Mouse (Mus musculus) liver, embryonic 13.5 days (tissue): ENCODE data around the gene Rarb. TPM values are rescaled to one million over a fixed set of nuclear protein-coding genes. Genes with fewer than 3 reads are reported as not detected.
"Not testable (repeated sequence)": the region's sequence is repeated elsewhere in the genome, so short reads cannot be mapped to it uniquely, and the experiment has no call there.

Source experiments
- ATAC-seq: fragments of 200-750 bp; cut with Nextera tagmentation; 2 replicates; pipeline ENCODE4 v1.8.0; 2017; ENCODE audit warnings: low read depth, mild to moderate bottlenecking, moderate number of reproducible peaks, moderate library complexity
- DNase-seq: peaks from one replicate; pipeline ENCODE4 v3.0.0; 2022
- H3K27ac ChIP-seq: fragments of 300-500 bp; sonication (generic); 2 replicates; pipeline ENCODE4 v1.5.1; 2015; ENCODE audit warnings: moderate library complexity, mild to moderate bottlenecking, inconsistent platforms
- H3K27me3 ChIP-seq: fragments of 300-500 bp; sonication (generic); 2 replicates; pipeline ENCODE4 v1.6.1; 2015; ENCODE audit warnings: mild to moderate bottlenecking, inconsistent platforms
- H3K36me3 ChIP-seq: fragments of 300-500 bp; sonication (generic); 2 replicates; pipeline ENCODE4 v1.6.1; 2015; ENCODE audit warnings: mild to moderate bottlenecking, inconsistent platforms
- H3K4me1 ChIP-seq: fragments of 300-500 bp; sonication (generic); replicated peaks from 2 replicates; pipeline ENCODE4 v1.6.1; 2015; ENCODE audit warnings: inconsistent platforms
- H3K4me2 ChIP-seq: fragments of 300-500 bp; sonication (generic); 2 replicates; pipeline ENCODE4 v1.6.1; 2015; ENCODE audit warnings: inconsistent platforms, mild to moderate bottlenecking, moderate library complexity
- H3K4me3 ChIP-seq: fragments of 300-500 bp; sonication (generic); replicated peaks from 2 replicates; pipeline ENCODE4 v1.5.1; 2015; ENCODE audit warnings: mild to moderate bottlenecking, inconsistent platforms
- H3K9ac ChIP-seq: fragments of 300-500 bp; sonication (generic); 2 replicates; pipeline ENCODE4 v1.6.1; 2015; ENCODE audit warnings: mild to moderate bottlenecking, inconsistent platforms
- H3K9me3 ChIP-seq: fragments of 300-500 bp; sonication (generic); replicated peaks from 2 replicates; pipeline ENCODE4 v1.6.1; 2016; ENCODE audit warnings: inconsistent platforms
- WGBS: fragments of 180-500 bp; shearing (Covaris S2); methylation state at CpG from one replicate; pipeline ENCODE4 v1.1.7; 2015; ENCODE audit not compliant: insufficient replicate concordance; 5-methylcytosine and 5-hydroxymethylcytosine counted together
- polyA plus RNA-seq: library from polyadenylated mRNA; unstranded; fragments of >200 nt; fragmentation: Nextera tagmentation; extraction: Ambion mirVana; gene quantifications from 2 replicates; pipeline ENCODE4 v1.2.1, GENCODE M21; 2015

Rarb gene
- polyA plus RNA-seq, 1 experiment from 2014 or later: 2.4 TPM

- H3K36me3 ChIP-seq: no peaks in the 10 kb centered on the region
- H3K4me1 ChIP-seq: no peaks in the 10 kb centered on the region
- no peaks in the 10 kb centered on the region for H3K9me3 ChIP-seq
- H3K4me2 ChIP-seq: no peak overlapping the region
- 49% methylated on average over 1 of the region's 1 CpGs for WGBS
- H3K27me3 ChIP-seq: no peaks in the 10 kb centered on the region
- H3K4me3 ChIP-seq: no peak overlapping the region
- no peak overlapping the region for H3K9ac ChIP-seq
- DNase-seq: no peak
- H3K27ac ChIP-seq: no peak overlapping the region
- ATAC-seq: no peak
Observed at GRCm38 (mm10) chr14:16765891-16766290, 53.1 kb downstream of the Rarb start.

- Histone ChIP-seq H3K9me3 (no peaks in the 10 kb centered on the region), H3K36me3 (no peaks in the 10 kb centered on the region), H3K4me3 (no peak overlapping the region), H3K4me2 (no peak overlapping the region), H3K27me3 (no peaks in the 10 kb centered on the region), H3K4me1 (no peaks in the 10 kb centered on the region), H3K27ac (no peak overlapping the region), H3K9ac (no peak overlapping the region)
- no peak for DNase-seq
- no peak for ATAC-seq
Observed at GRCm38 (mm10) chr14:16762773-16763172, 56.2 kb downstream of the Rarb start.

- Histone ChIP-seq H3K9ac (no peak overlapping the region), H3K9me3 (no peaks in the 10 kb centered on the region), H3K36me3 (no peaks in the 10 kb centered on the region), H3K27ac (no peak overlapping the region), H3K4me1 (no peaks in the 10 kb centered on the region), H3K4me3 (no peak overlapping the region), H3K27me3 (no peaks in the 10 kb centered on the region), H3K4me2 (no peak overlapping the region)
- WGBS: 55% methylated on average over 6 of the region's 6 CpGs
- DNase-seq (no peak), ATAC-seq (no peak)
Observed at GRCm38 (mm10) chr14:16758773-16759434, 60.1 kb downstream of the Rarb start.

GRCm38 (mm10) chr14:16755601-16756000 lies 63.4 kb downstream of the Rarb start:
- DNase-seq, ATAC-seq, H3K4me3 ChIP-seq, H3K9me3 ChIP-seq, H3K9ac ChIP-seq, H3K4me2 ChIP-seq, H3K36me3 ChIP-seq, H3K4me1 ChIP-seq, H3K27ac ChIP-seq, H3K27me3 ChIP-seq: not testable (repeated sequence)
- WGBS: 79% methylated on average over 1 of the region's 1 CpGs

- no peak for ATAC-seq
- H3K4me3 ChIP-seq: no peak overlapping the region
- H3K9me3 ChIP-seq: no peaks in the 10 kb centered on the region
- 41% methylated on average over 1 of the region's 1 CpGs for WGBS
- H3K27ac ChIP-seq: no peak overlapping the region
- no peak for DNase-seq
- no peak overlapping the region for H3K9ac ChIP-seq
- no peaks in the 10 kb centered on the region for H3K4me1 ChIP-seq
- H3K4me2 ChIP-seq: no peak overlapping the region
- H3K27me3 ChIP-seq: no peaks in the 10 kb centered on the region
- H3K36me3 ChIP-seq: no peaks in the 10 kb centered on the region
Observed at GRCm38 (mm10) chr14:16752648-16753047, 66.3 kb downstream of the Rarb start.

- Histone ChIP-seq H3K4me3 (no peak overlapping the region), H3K4me1 (no peaks in the 10 kb centered on the region), H3K9me3 (no peaks in the 10 kb centered on the region), H3K36me3 (no peaks in the 10 kb centered on the region), H3K4me2 (no peak overlapping the region), H3K27me3 (no peaks in the 10 kb centered on the region), H3K27ac (no peak overlapping the region), H3K9ac (no peak overlapping the region)
- 54% methylated on average over 2 of the region's 2 CpGs for WGBS
- no peak for DNase-seq
- no peak for ATAC-seq
Observed at GRCm38 (mm10) chr14:16746982-16747578, 71.9 kb downstream of the Rarb start.

GRCm38 (mm10) chr14:16740982-16741739 lies 77.8 kb downstream of the Rarb start:
- no peaks in the 10 kb centered on the region for H3K4me1 ChIP-seq
- WGBS: 62% methylated on average over 13 of the region's 13 CpGs
- no peak overlapping the region for H3K4me3 ChIP-seq
- no peaks in the 10 kb centered on the region for H3K27me3 ChIP-seq
- no peaks in the 10 kb centered on the region for H3K9me3 ChIP-seq
- DNase-seq (no peak), ATAC-seq (no peak)
- H3K4me2 ChIP-seq: no peak overlapping the region
- no peak overlapping the region for H3K27ac ChIP-seq
- H3K36me3 ChIP-seq: no peaks in the 10 kb centered on the region
- no peak overlapping the region for H3K9ac ChIP-seq

GRCm38 (mm10) chr14:16738538-16738937 lies 80.4 kb downstream of the Rarb start:
- H3K27me3 ChIP-seq: no peaks in the 10 kb centered on the region
- H3K27ac ChIP-seq: no peak overlapping the region
- WGBS: 67% methylated on average over 1 of the region's 1 CpGs
- H3K9ac ChIP-seq: no peak overlapping the region
- no peak overlapping the region for H3K4me2 ChIP-seq
- H3K36me3 ChIP-seq: no peaks in the 10 kb centered on the region
- no peaks in the 10 kb centered on the region for H3K9me3 ChIP-seq
- no peaks in the 10 kb centered on the region for H3K4me1 ChIP-seq
- DNase-seq: no peak
- H3K4me3 ChIP-seq: no peak overlapping the region
- no peak for ATAC-seq

- no peak overlapping the region for H3K4me2 ChIP-seq
- H3K4me3 ChIP-seq: no peak overlapping the region
- H3K4me1 ChIP-seq: no peaks in the 10 kb centered on the region
- H3K36me3 ChIP-seq: no peaks in the 10 kb centered on the region
- no peak overlapping the region for H3K27ac ChIP-seq
- no peaks in the 10 kb centered on the region for H3K27me3 ChIP-seq
- no peak overlapping the region for H3K9ac ChIP-seq
- 51% methylated on average over 1 of the region's 1 CpGs for WGBS
- DNase-seq (no peak), ATAC-seq (no peak)
- H3K9me3 ChIP-seq: no peaks in the 10 kb centered on the region
Observed at GRCm38 (mm10) chr14:16737781-16738180, 81.2 kb downstream of the Rarb start.

GRCm38 (mm10) chr14:16735331-16736012 lies 83.5 kb downstream of the Rarb start:
- H3K4me2 ChIP-seq: no peak overlapping the region
- no peaks in the 10 kb centered on the region for H3K27me3 ChIP-seq
- DNase-seq (no peak), ATAC-seq (no peak)
- no peak overlapping the region for H3K27ac ChIP-seq
- no peaks in the 10 kb centered on the region for H3K9me3 ChIP-seq
- H3K9ac ChIP-seq: no peak overlapping the region
- H3K36me3 ChIP-seq: no peaks in the 10 kb centered on the region
- H3K4me3 ChIP-seq: no peak overlapping the region
- 44% methylated on average over 4 of the region's 4 CpGs for WGBS
- H3K4me1 ChIP-seq: no peaks in the 10 kb centered on the region

GRCm38 (mm10) chr14:16733595-16734298 lies 85.2 kb downstream of the Rarb start:
- 51% methylated on average over 9 of the region's 9 CpGs for WGBS
- H3K4me3 ChIP-seq: no peak overlapping the region
- DNase-seq (no peak), ATAC-seq (no peak)
- H3K4me1 ChIP-seq: no peaks in the 10 kb centered on the region
- no peak overlapping the region for H3K9ac ChIP-seq
- H3K27me3 ChIP-seq: no peaks in the 10 kb centered on the region
- no peak overlapping the region for H3K27ac ChIP-seq
- no peak overlapping the region for H3K4me2 ChIP-seq
- H3K9me3 ChIP-seq: no peaks in the 10 kb centered on the region
- H3K36me3 ChIP-seq: no peaks in the 10 kb centered on the region
